Mouse (Mus musculus) lung, embryonic 14.5 days (tissue): ENCODE measurements around the gene 4930404N11Rik. TPM values are rescaled to one million over a fixed set of nuclear protein-coding genes. Genes with fewer than 3 reads are reported as not detected.

Experiments
- ATAC-seq: fragments of 200-750 bp; cut with Nextera tagmentation; 2 replicates; pipeline ENCODE4 v1.8.0; 2017; ENCODE audit warnings: mild to moderate bottlenecking, moderate TSS enrichment, moderate library complexity; ENCODE audit not compliant: insufficient read depth
- DNase-seq: peaks from one replicate; pipeline ENCODE4 v3.0.0-alpha.2; 2015
- H3K27ac ChIP-seq: fragments of 300-500 bp; sonication (generic); 2 replicates; pipeline ENCODE4 v1.5.1; 2014; ENCODE audit warnings: low read depth, mild to moderate bottlenecking, moderate library complexity
- H3K27me3 ChIP-seq: fragments of 300-500 bp; sonication (generic); 2 replicates; pipeline ENCODE4 v1.6.1; 2014; ENCODE audit warnings: low read length, control low read depth; ENCODE audit not compliant: insufficient read depth
- H3K36me3 ChIP-seq: fragments of 300-500 bp; sonication (generic); 2 replicates; pipeline ENCODE4 v1.6.1; 2014; ENCODE audit warnings: control low read depth; ENCODE audit not compliant: insufficient read depth
- H3K4me1 ChIP-seq: fragments of 300-500 bp; sonication (generic); 2 replicates; pipeline ENCODE4 v1.6.1; 2014; ENCODE audit warnings: antibody characterized with exemption, control low read depth; ENCODE audit not compliant: insufficient read depth
- H3K4me2 ChIP-seq: fragments of 300-500 bp; sonication (generic); 2 replicates; pipeline ENCODE4 v1.6.1; 2014; ENCODE audit warnings: mild to moderate bottlenecking
- H3K4me3 ChIP-seq: fragments of 300-500 bp; sonication (generic); 2 replicates; pipeline ENCODE4 v1.5.1; 2014; ENCODE audit warnings: low read depth, low read length
- H3K9ac ChIP-seq: fragments of 300-500 bp; sonication (generic); 2 replicates; pipeline ENCODE4 v1.6.1; 2014
- H3K9me3 ChIP-seq: fragments of 300-500 bp; sonication (generic); 2 replicates; pipeline ENCODE4 v1.6.1; 2016; ENCODE audit warnings: low read depth, low read length, control low read depth
- CTCF ChIP-seq: IDR thresholded peaks from 2 replicates; pipeline ENCODE4 v1.5.1; 2016; ENCODE audit warnings: antibody characterized with exemption, low read depth
- WGBS: fragments of 180-500 bp; shearing (Covaris S2); extraction: QIAGEN DNeasy Blood & Tissue Kit; methylation state at CpG from one replicate; pipeline ENCODE4 v1.1.7; 2014; 5-methylcytosine and 5-hydroxymethylcytosine counted together
- polyA plus RNA-seq: library from polyadenylated mRNA; unstranded; fragments of >200 nt; fragmentation: Nextera tagmentation; extraction: Ambion mirVana; gene quantifications from 2 replicates; pipeline ENCODE4 v1.2.1, GENCODE M21; 2014

Gene 4930404N11Rik
- polyA plus RNA-seq, 1 experiment from 2014 or later: 0.92 TPM

DNA sequence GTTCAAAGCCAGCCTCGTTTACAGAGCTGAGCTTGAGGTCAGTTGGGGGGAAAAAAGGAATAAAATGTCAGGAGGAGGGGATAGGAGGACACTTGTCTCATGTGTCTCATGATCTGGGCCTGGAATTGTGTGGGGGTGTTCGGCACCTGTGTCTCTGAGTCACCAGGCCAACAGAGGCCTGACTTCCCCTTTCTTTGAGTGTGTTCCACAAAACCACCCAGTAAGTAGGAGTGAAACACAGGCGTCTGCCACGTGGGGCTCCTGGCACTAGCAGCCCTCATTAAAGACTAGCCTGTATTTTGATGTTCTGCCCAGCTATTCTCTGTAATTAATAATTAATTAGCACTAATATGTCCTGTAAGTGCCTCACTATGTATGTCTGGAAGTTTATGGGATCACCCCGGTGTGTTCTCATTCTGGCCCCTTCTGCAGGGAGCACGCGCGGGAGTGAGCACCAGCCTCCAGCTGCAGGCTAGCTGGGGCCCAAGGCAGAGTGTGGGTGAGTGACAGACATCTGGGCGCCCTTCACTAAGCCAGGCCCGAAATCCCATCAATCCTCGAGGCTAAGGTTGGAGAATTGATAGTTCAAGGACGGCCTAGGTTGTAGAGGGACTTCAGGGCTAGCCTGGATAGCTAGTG is 9.1 kb downstream of the 4930404N11Rik start:
- DNase-seq (no peak), ATAC-seq (no peak)
- H3K27me3 ChIP-seq: no peaks in the 10 kb centered on the region
- WGBS: 50% methylated on average over 12 of the region's 12 CpGs
- H3K36me3 ChIP-seq: peaks cover 10% of the 10 kb centered on the region; the same call in 1 of the 2 replicates
- no peaks in the 10 kb centered on the region for H3K9me3 ChIP-seq
- H3K9ac ChIP-seq: 0 out of 2 replicates have a peak overlapping the region, but pooled peaks have one; percentile 81
- peak overlapping the region; percentile 100 for H3K4me2 ChIP-seq
- H3K27ac ChIP-seq: no peak overlapping the region
- peaks cover 18% of the 10 kb centered on the region; the same call in 1 of the 2 replicates for H3K4me1 ChIP-seq
- peak overlapping the region; percentile 78 for H3K4me3 ChIP-seq
- no peak for TF ChIP-seq CTCF

GRCm38 (mm10) chr10:81355533-81355932 is 10.1 kb downstream of the 4930404N11Rik start:
- Histone ChIP-seq H3K9ac (no peak overlapping the region), H3K4me1 (peaks cover 15% of the 10 kb centered on the region; the same call in 1 of the 2 replicates), H3K27ac (no peak overlapping the region), H3K4me3 (no peak overlapping the region), H3K27me3 (no peaks in the 10 kb centered on the region), H3K4me2 (no peak overlapping the region), H3K36me3 (peaks cover 6% of the 10 kb centered on the region; the same call in 1 of the 2 replicates), H3K9me3 (no peaks in the 10 kb centered on the region)
- no peak for DNase-seq
- WGBS: 80% methylated on average over 4 of the region's 4 CpGs
- ATAC-seq: no peak
- no peak for TF ChIP-seq CTCF

- no peak overlapping the region for H3K4me2 ChIP-seq
- no peak for TF ChIP-seq CTCF
- no peak overlapping the region for H3K27ac ChIP-seq
- no peaks in the 10 kb centered on the region for H3K27me3 ChIP-seq
- no peak for ATAC-seq
- 58% methylated on average over 9 of the region's 9 CpGs for WGBS
- H3K36me3 ChIP-seq: peaks cover 2% of the 10 kb centered on the region; the same call in 1 of the 2 replicates
- DNase-seq: no peak
- no peak overlapping the region for H3K9ac ChIP-seq
- peaks cover 14% of the 10 kb centered on the region; the same call in 1 of the 2 replicates for H3K4me1 ChIP-seq
- no peaks in the 10 kb centered on the region for H3K9me3 ChIP-seq
- no peak overlapping the region for H3K4me3 ChIP-seq
Measured at GRCm38 (mm10) chr10:81354738-81355477, 10.7 kb downstream of the 4930404N11Rik start.

GRCm38 (mm10) chr10:81351678-81352291 is 13.8 kb downstream of the 4930404N11Rik start:
- Histone ChIP-seq H3K4me1 (peaks cover 16% of the 10 kb centered on the region), H3K27me3 (no peaks in the 10 kb centered on the region), H3K27ac (no peak overlapping the region), H3K36me3 (peaks cover 15% of the 10 kb centered on the region; the same call in 1 of the 2 replicates), H3K4me3 (no peak overlapping the region), H3K9ac (no peak overlapping the region), H3K9me3 (no peaks in the 10 kb centered on the region), H3K4me2 (no peak overlapping the region)
- DNase-seq: no peak
- no peak for ATAC-seq
- no peak for TF ChIP-seq CTCF
- WGBS: 15% methylated on average over 9 of the region's 9 CpGs

- no peaks in the 10 kb centered on the region for H3K27me3 ChIP-seq
- DNase-seq: peak; percentile 99
- peak; percentile 93 for TF ChIP-seq CTCF
- under 1% methylated on average over 54 of the region's 54 CpGs for WGBS
- peak within 1 kb of the TSS; percentile 81 for H3K27ac ChIP-seq
- H3K36me3 ChIP-seq: peaks cover 21% of the 10 kb centered on the region
- H3K9me3 ChIP-seq: no peaks in the 10 kb centered on the region
- peak within 1 kb of the TSS; percentile 84 for H3K9ac ChIP-seq
- peaks cover 14% of the 10 kb centered on the region for H3K4me1 ChIP-seq
- H3K4me3 ChIP-seq: peak within 1 kb of the TSS; percentile 79
- H3K4me2 ChIP-seq: peak within 1 kb of the TSS; percentile 95
- ATAC-seq: peak; percentile 94
Measured at GRCm38 (mm10) chr10:81350351-81351063, 15.1 kb downstream of the 4930404N11Rik start, which contains the start of gene Hmg20b. Hmg20b (minus strand) TSS chr10:81350480.

DNA sequence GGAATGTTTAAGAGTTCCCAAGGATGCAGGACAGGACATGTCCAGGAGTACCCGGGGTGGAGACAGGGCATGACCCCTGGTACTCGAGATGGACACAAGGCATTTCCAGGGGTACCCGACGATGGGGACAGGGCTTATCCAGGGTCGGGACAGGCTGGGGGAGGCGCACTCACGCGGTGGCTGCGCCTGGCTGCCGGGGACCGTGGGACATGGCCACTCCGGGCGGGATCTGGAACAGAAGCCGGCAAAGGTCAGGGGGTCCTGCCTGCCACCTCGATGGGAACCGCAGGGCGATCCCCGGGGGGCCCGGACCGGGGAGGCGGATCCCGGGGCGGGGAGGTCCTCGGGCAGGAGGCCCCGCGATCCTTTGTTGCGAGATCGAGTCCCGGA is 15.7 kb downstream of the 4930404N11Rik start:
- Histone ChIP-seq H3K9ac (peak overlapping the region; percentile 84), H3K27me3 (0 out of 2 replicates have a peak, but pooled peaks cover under 1% of the 10 kb centered on the region), H3K4me2 (peak overlapping the region; percentile 95), H3K27ac (peak overlapping the region; percentile 81), H3K4me1 (peaks cover 14% of the 10 kb centered on the region), H3K36me3 (peaks cover 24% of the 10 kb centered on the region), H3K9me3 (no peaks in the 10 kb centered on the region), H3K4me3 (peak overlapping the region; percentile 79)
- no peak for DNase-seq
- peak; percentile 23 for ATAC-seq
- under 1% methylated on average over 29 of the region's 29 CpGs for WGBS
- no peak for TF ChIP-seq CTCF
